11 mouse cellular contexts compared by ENCODE assay signal in the genomic region with DNA sequence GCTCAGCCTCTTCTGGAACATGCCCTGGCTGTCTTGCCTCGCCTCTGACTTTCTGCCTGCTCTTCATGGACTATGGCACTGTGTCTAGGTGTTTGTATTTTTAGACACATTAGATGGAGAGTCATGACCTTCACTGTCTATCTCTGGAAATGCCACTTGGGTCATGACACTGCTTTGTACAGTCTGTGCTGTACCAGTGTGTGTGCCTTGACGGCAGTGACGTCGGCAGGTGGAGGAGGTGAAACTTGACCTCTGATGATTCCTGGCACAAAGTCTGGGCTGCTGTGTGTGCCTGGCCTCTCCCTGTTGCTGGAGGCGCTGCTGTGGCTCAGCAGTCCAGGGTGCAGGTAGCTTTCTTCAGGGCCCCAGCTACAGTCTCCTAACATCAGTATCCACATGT. TPM values are rescaled to one million over a fixed set of nuclear protein-coding genes. Genes with fewer than 3 reads are reported as not detected.
DNase-seq lines count a peak whose midpoint lies in the region; ATAC-seq and TF ChIP-seq lines count a peak whose summit lies in the region.
"Had no signal": no experiment of that assay in that cellular context is flagged by ENCODE, and none has a peak within 500 bp of the region (broad histone marks: within the 10 kb centered on the region; RNA-seq: fewer than 3 reads in every experiment).

No protein-coding gene starts in this region.

- H3K27ac ChIP-seq in liver, embryonic 12.5 days: peak overlapping the region; percentile 98
- peak overlapping the region; percentile 63 for H3K27ac ChIP-seq in stomach, postnatal 0 days (replicated peaks)
- H3K27ac ChIP-seq: midbrain, embryonic 10.5 days had no signal

- no peak for TF ChIP-seq CTCF in stomach, postnatal 0 days (IDR thresholded peaks at IDR 0.05; ENCODE audit: low read depth)

- DNase-seq in ovary, adult 18-20 months (ENCODE audit: low spot score): peak; percentile 62
- DNase-seq in ovary, postnatal 10 days (ENCODE audit: low spot score): no peak
- DNase-seq in heart, postnatal 10 days: peak; percentile 78 to 87
- peak; percentile 83 for DNase-seq in stomach, postnatal 0 days (ENCODE audit: low spot score)
- no peak for DNase-seq in frontal cortex, postnatal 10 days (ENCODE audit: low spot score in 2 of 2)
- DNase-seq in cerebellum, adult 18-20 months: no peak
- DNase-seq in right cerebral cortex, adult 18-20 months: no peak
- DNase-seq: right cerebral cortex, postnatal 4 days had no signal

- no peak for TF ChIP-seq EP300 in stomach, postnatal 0 days (optimal IDR thresholded peaks at IDR 0.05)

- no peak for ATAC-seq in liver, embryonic 12.5 days
- ATAC-seq in stomach, postnatal 0 days (ENCODE audit: low FRiP score, low TSS enrichment): peak; percentile 82
- ATAC-seq: hindbrain, embryonic 16.5 days had no signal

- peaks cover 60% of the 10 kb centered on the region for H3K36me3 ChIP-seq in liver, embryonic 12.5 days
- no peaks in the 10 kb centered on the region for H3K36me3 ChIP-seq in stomach, postnatal 0 days (ENCODE audit: control insufficient read depth, insufficient read depth, low read length)

- H3K4me2 ChIP-seq in liver, embryonic 12.5 days: peak overlapping the region; percentile 30
- no peak overlapping the region for H3K4me2 ChIP-seq in stomach, postnatal 0 days (replicated peaks; ENCODE audit: low read depth)

- H3K27me3 ChIP-seq in liver, embryonic 12.5 days (replicated peaks): no peaks in the 10 kb centered on the region
- no peaks in the 10 kb centered on the region for H3K27me3 ChIP-seq in stomach, postnatal 0 days (ENCODE audit: control insufficient read depth, insufficient read depth, low read length)

- H3K9ac ChIP-seq in liver, embryonic 12.5 days: peak overlapping the region; percentile 69; the same call in 1 of the 2 replicates
- no peak overlapping the region for H3K9ac ChIP-seq in stomach, postnatal 0 days (ENCODE audit: low read length)

- intact Hi-C loops in heart, postnatal 10 days (cut with DNase I): loop anchor here (5.0 kb wide), 1 partner anchor 174 kb away; a partner anchor contains a TSS

- no peaks in the 10 kb centered on the region for H3K9me3 ChIP-seq in liver, embryonic 12.5 days (replicated peaks)
- H3K9me3 ChIP-seq in stomach, postnatal 0 days (ENCODE audit: control insufficient read depth, low read length): no peaks in the 10 kb centered on the region
- H3K9me3 ChIP-seq: midbrain, embryonic 10.5 days had no signal

- 72% methylated on average over 5 of the region's 5 CpGs for WGBS in liver, embryonic 12.5 days (ENCODE audit: insufficient replicate concordance)
- WGBS in stomach, postnatal 0 days: 41% methylated on average over 5 of the region's 5 CpGs

- H3K4me1 ChIP-seq in liver, embryonic 12.5 days: peaks cover 94% of the 10 kb centered on the region
- H3K4me1 ChIP-seq in stomach, postnatal 0 days (replicated peaks; ENCODE audit: control insufficient read depth, insufficient read depth): 0 out of 2 replicates have a peak, but pooled peaks cover 2% of the 10 kb centered on the region

- H3K4me3 ChIP-seq in liver, embryonic 12.5 days: peak overlapping the region; percentile 0; the same call in 1 of the 2 replicates
- no peak overlapping the region for H3K4me3 ChIP-seq in stomach, postnatal 0 days (ENCODE audit: low read depth, low read length)
- H3K4me3 ChIP-seq: midbrain, embryonic 10.5 days had no signal

RNA-seq across cellular contexts. Expression of a gene that starts 9.2 kb away (rescaled TPM):
- 10 to 100 TPM; 28.9 to 75.4 TPM for total RNA-seq in heart, postnatal 10 days (2021)
- polyA plus RNA-seq in liver, embryonic 12.5 days (2016; fragmentation: Nextera tagmentation; extraction: Ambion mirVana): 39.8 and 41.1 TPM in 2 replicates
- polyA plus RNA-seq in stomach, postnatal 0 days (2015; fragmentation: Nextera tagmentation; extraction: Ambion mirVana): 7.5 and 9.2 TPM in 2 replicates

Comparison
In these comparisons a context has a peak if more than half of its experiments do, and no peak if none do; other contexts are left out.
1. DNase-seq: peak in ovary, adult 18-20 months (single experiment), heart, postnatal 10 days (2 of 2) and stomach, postnatal 0 days (single experiment); none in ovary, postnatal 10 days (single experiment), frontal cortex, postnatal 10 days (0 of 2), cerebellum, adult 18-20 months (0 of 2) and right cerebral cortex, adult 18-20 months (single experiment).